Mouse (Mus musculus) MEL (cell line): Measurements from ENCODE around the gene Hipk1. TPM values are rescaled to one million over a fixed set of nuclear protein-coding genes. Genes with fewer than 3 reads are reported as not detected.

Experiments
- DNase-seq: peaks from one replicate; pipeline ENCODE4 v3.0.0; 2011; ENCODE audit warnings: low read depth, low spot score
- H3K27ac ChIP-seq: 2 replicates; pipeline ENCODE4 v1.5.1; 2012; ENCODE audit warnings: low read depth, mild to moderate bottlenecking, control low read depth, low read length, moderate library complexity; ENCODE audit not compliant: control insufficient read depth
- H3K27me3 ChIP-seq, 2 experiments: fragments of 150-350 bp in 1 of 2; sonication (generic) in 1 of 2; 2 replicates each; pipeline ENCODE4 v1.6.1; 2012; ENCODE audit warnings: low read length in 2 of 2, mild to moderate bottlenecking in 2 of 2, improper control_type of control experiment in 1 of 2, moderate library complexity in 1 of 2; ENCODE audit not compliant: insufficient read depth in 2 of 2, control insufficient read depth in 1 of 2
- H3K36me3 ChIP-seq, 2 experiments: 2 replicates each; pipeline ENCODE4 v1.6.1; 2012 to 2014; ENCODE audit warnings: low read length in 2 of 2, improper control_type of control experiment in 1 of 2, inconsistent platforms in 1 of 2, mild to moderate bottlenecking in 1 of 2; ENCODE audit not compliant: insufficient read depth in 2 of 2, control insufficient read depth in 1 of 2
- H3K4me1 ChIP-seq, 2 experiments: fragments of 150-350 bp in 1 of 2; sonication (generic) in 1 of 2; 2 replicates each; pipeline ENCODE4 v1.6.1; 2012; ENCODE audit warnings: low read length in 2 of 2, improper control_type of control experiment in 1 of 2, mild to moderate bottlenecking in 1 of 2; ENCODE audit not compliant: insufficient read depth in 2 of 2, control insufficient read depth in 1 of 2
- H3K4me3 ChIP-seq, 2 experiments: fragments of 150-350 bp in 1 of 2; sonication (generic) in 1 of 2; 2 replicates each; pipeline ENCODE4 v1.5.1; 2012; ENCODE audit warnings: low read depth in 2 of 2, low read length in 2 of 2, mild to moderate bottlenecking in 2 of 2, moderate library complexity in 2 of 2, control low read depth in 1 of 2, improper control_type of control experiment in 1 of 2; ENCODE audit not compliant: control insufficient read depth in 1 of 2, insufficient read depth in 1 of 2
- H3K79me2 ChIP-seq: 2 replicates; pipeline ENCODE4 v1.6.1; 2012; ENCODE audit warnings: mild to moderate bottlenecking, low read length, moderate library complexity; ENCODE audit not compliant: control insufficient read depth, poor library complexity, insufficient read depth
- H3K9ac ChIP-seq: 2 replicates; pipeline ENCODE4 v1.6.1; 2012; ENCODE audit warnings: low read depth, mild to moderate bottlenecking, control low read depth, low read length, moderate library complexity; ENCODE audit not compliant: control insufficient read depth, poor library complexity, severe bottlenecking
- H3K9me3 ChIP-seq: fragments of 150-350 bp; sonication (generic); replicated peaks from 2 replicates; pipeline ENCODE4 v1.6.1; 2012; ENCODE audit warnings: mild to moderate bottlenecking, low read length, improper control_type of control experiment, moderate library complexity; ENCODE audit not compliant: insufficient read depth
- BHLHE40 ChIP-seq: IDR thresholded peaks from 2 replicates; pipeline ENCODE4 v1.6.1; 2012; ENCODE audit warnings: low read depth, mild to moderate bottlenecking, inconsistent platforms, low read length, improper control_type of control experiment, borderline replicate concordance
- CHD2 ChIP-seq: IDR thresholded peaks from 2 replicates; pipeline ENCODE4 v1.6.1; 2011; ENCODE audit warnings: low read length, improper control_type of control experiment
- CTCF ChIP-seq, 3 experiments: IDR thresholded peaks in 2 of 3; conservative IDR thresholded peaks in 1 of 3; 2 replicates each; pipeline ENCODE4 v1.5.1; 2011 to 2012; ENCODE audit warnings: low read length in 3 of 3, low read depth in 2 of 3, mild to moderate bottlenecking in 2 of 3, improper control_type of control experiment in 1 of 3, inconsistent platforms in 1 of 3, mixed read lengths in 1 of 3, moderate library complexity in 1 of 3; ENCODE audit not compliant: control insufficient read depth in 1 of 3, insufficient read depth in 1 of 3, poor library complexity in 1 of 3, severe bottlenecking in 1 of 3
- E2F4 ChIP-seq: IDR thresholded peaks from 2 replicates; pipeline ENCODE4 v1.6.1; 2011; ENCODE audit warnings: low read depth, low read length, improper control_type of control experiment, borderline replicate concordance
- ELF1 ChIP-seq: IDR thresholded peaks from 2 replicates; pipeline ENCODE4 v1.6.1; 2014; ENCODE audit warnings: low read depth, mild to moderate bottlenecking, inconsistent platforms, low read length, improper control_type of control experiment, moderate library complexity
- EP300 ChIP-seq, 2 experiments: IDR thresholded peaks; 2 replicates each; pipeline ENCODE4 v1.6.1; 2011; ENCODE audit warnings: improper control_type of control experiment in 2 of 2, low read length in 2 of 2, low read depth in 1 of 2, mild to moderate bottlenecking in 1 of 2
- ETS1 ChIP-seq: IDR thresholded peaks from 2 replicates; pipeline ENCODE4 v1.6.1; 2012; ENCODE audit warnings: low read depth, mild to moderate bottlenecking, inconsistent platforms, low read length, improper control_type of control experiment, moderate library complexity
- GATA1 ChIP-seq: IDR thresholded peaks from 2 replicates; pipeline ENCODE4 v1.6.1; 2011; ENCODE audit warnings: low read depth, low read length, improper control_type of control experiment
- HCFC1 ChIP-seq: IDR thresholded peaks from 2 replicates; pipeline ENCODE4 v1.6.1; 2012; ENCODE audit warnings: low read depth, mild to moderate bottlenecking, inconsistent platforms, low read length, improper control_type of control experiment, moderate library complexity
- MAFK ChIP-seq: IDR thresholded peaks from 2 replicates; pipeline ENCODE4 v1.6.1; 2011; ENCODE audit warnings: low read depth, mild to moderate bottlenecking, low read length, improper control_type of control experiment, borderline replicate concordance
- MAZ ChIP-seq: IDR thresholded peaks from 2 replicates; pipeline ENCODE4 v1.6.1; 2012; ENCODE audit warnings: low read depth, mild to moderate bottlenecking, inconsistent platforms, low read length, improper control_type of control experiment
- MYC ChIP-seq: IDR thresholded peaks from 2 replicates; pipeline ENCODE4 v1.6.1; 2011; ENCODE audit warnings: low read depth, mild to moderate bottlenecking, low read length, improper control_type of control experiment, moderate library complexity
- NELFE ChIP-seq: IDR thresholded peaks from 2 replicates; pipeline ENCODE4 v1.6.1; 2011; ENCODE audit warnings: low read depth, low read length, improper control_type of control experiment
- NRF1 ChIP-seq: IDR thresholded peaks from 2 replicates; pipeline ENCODE4 v1.6.1; 2014; ENCODE audit warnings: low read depth, mild to moderate bottlenecking, inconsistent platforms, low read length, improper control_type of control experiment, moderate library complexity; ENCODE audit not compliant: poor library complexity, insufficient read depth, severe bottlenecking
- POLR2AphosphoS2 ChIP-seq: IDR thresholded peaks from 2 replicates; pipeline ENCODE4 v1.6.1; 2011; ENCODE audit warnings: low read length, improper control_type of control experiment
- RAD21 ChIP-seq: IDR thresholded peaks from 2 replicates; pipeline ENCODE4 v1.6.1; 2011; ENCODE audit warnings: mild to moderate bottlenecking, low read depth, low read length, improper control_type of control experiment
- SIN3A ChIP-seq: IDR thresholded peaks from 2 replicates; pipeline ENCODE4 v1.6.1; 2012; ENCODE audit warnings: low read length, improper control_type of control experiment, inconsistent platforms
- TAL1 ChIP-seq: IDR thresholded peaks from 2 replicates; pipeline ENCODE4 v1.6.1; 2012; ENCODE audit warnings: mild to moderate bottlenecking, inconsistent platforms, low read length, moderate library complexity, mixed read lengths
- TBP ChIP-seq: IDR thresholded peaks from 2 replicates; pipeline ENCODE4 v1.8.0; 2011; ENCODE audit warnings: low read depth, low read length, improper control_type of control experiment
- USF1 ChIP-seq: IDR thresholded peaks from 2 replicates; pipeline ENCODE4 v1.6.1; 2014; ENCODE audit warnings: low read depth, mild to moderate bottlenecking, inconsistent platforms, low read length, improper control_type of control experiment, moderate library complexity
- polyA plus RNA-seq, 2 experiments: library from polyadenylated mRNA; stranded (reverse) in 1 of 2; unstranded in 1 of 2; fragments of >175 nt in 1 of 2; fragments of >200 nt in 1 of 2; gene quantifications; 2 replicates each; pipeline versions ENCODE4 v1.2.1 to v1.2.4; 2012; ENCODE audit warnings: low replicate concordance in 2 of 2, low read depth in 1 of 2; ENCODE audit not compliant: insufficient read length in 2 of 2, insufficient read depth in 1 of 2, missing spikeins in 1 of 2
- total RNA-seq: library from RNA; depleted of rRNA; stranded (reverse); fragments of 300-350 nt; gene quantifications from 2 replicates; pipeline ENCODE4 v1.2.3, GENCODE M21; 2012

Hipk1 gene
- total and polyA plus RNA-seq, 3 experiments = 16.7 to 28.7 TPM; not detected in 1

- no peak for TF ChIP-seq GATA1
Observed at GRCm38 (mm10) chr3:103737778-103738571, 53.4 kb downstream of the Hipk1 start, which contains the start of gene Olfml3 (continued).

DNA sequence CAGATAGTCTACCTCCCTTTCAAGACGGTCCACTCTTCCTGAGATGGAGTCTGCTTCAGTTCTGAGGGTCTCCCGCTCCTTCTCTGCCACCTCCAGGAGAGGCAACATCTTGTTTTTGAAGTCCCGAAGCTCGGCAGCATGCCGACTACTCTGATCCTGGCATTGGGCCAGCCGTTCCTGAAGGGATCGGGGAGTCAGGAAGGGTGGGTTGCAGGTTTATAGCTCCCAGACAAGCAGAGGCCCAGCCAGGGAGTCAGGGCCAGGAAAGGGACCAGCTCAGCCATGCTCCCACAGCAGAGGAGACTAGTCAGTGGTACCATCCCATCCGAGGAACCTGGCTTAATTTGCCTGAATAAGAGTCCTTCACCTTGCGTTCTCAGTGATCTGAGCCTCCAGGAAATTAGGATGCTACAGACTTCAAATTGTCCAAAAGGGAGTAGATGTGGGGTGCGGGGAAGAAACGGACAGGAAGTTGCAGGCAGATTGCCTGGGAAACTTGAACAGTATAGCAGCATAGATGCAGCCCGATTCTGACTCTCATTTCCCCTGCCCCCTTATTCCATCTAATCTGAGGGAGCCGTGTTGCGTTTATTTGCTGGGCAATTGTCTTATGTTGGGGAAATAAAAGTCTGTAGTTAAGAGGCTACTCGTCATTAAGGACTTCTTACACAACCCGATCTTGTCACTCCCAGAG lies 54.2 kb downstream of the Hipk1 start:
- no peak overlapping the region for H3K27ac ChIP-seq

GRCm38 (mm10) chr3:103735776-103736600 lies 55.4 kb downstream of the Hipk1 start:
- Histone ChIP-seq H3K4me1 (no peaks in the 10 kb centered on the region), H3K27me3 (no peaks in the 10 kb centered on the region; a peak in 1 of 4 replicates), H3K4me3 (no peak overlapping the region), H3K79me2 (no peaks in the 10 kb centered on the region), H3K9me3 (no peaks in the 10 kb centered on the region), H3K36me3 (no peaks in the 10 kb centered on the region), H3K27ac (no peak overlapping the region), H3K9ac (no peak overlapping the region)
- TF ChIP-seq E2F4 = no peak
- no peak for DNase-seq

More for the DNA sequence above, 54.2 kb downstream of the Hipk1 start:
- no peak overlapping the region for H3K4me3 ChIP-seq
- no peaks in the 10 kb centered on the region for H3K79me2 ChIP-seq
- TF ChIP-seq CHD2 (no peak), TAL1 (no peak), POLR2AphosphoS2 (no peak), SIN3A (no peak), NRF1 (no peak), HCFC1 (no peak), RAD21 (no peak), TBP (no peak), ETS1 (no peak), MYC (no peak), MAZ (no peak), CTCF (IDR thresholded peaks at IDR 0.05 in 2 of 3, conservative IDR thresholded peaks at IDR 0.05 in 1 of 3; ENCODE audit: control insufficient read depth in 1 of 3, insufficient read depth in 1 of 3, low read depth in 2 of 3, low read length in 3 of 3, poor library complexity in 1 of 3, severe bottlenecking in 1 of 3) (no peak), USF1 (no peak), BHLHE40 (no peak), ELF1 (no peak), MAFK (no peak), EP300 (IDR thresholded peaks at IDR 0.05; ENCODE audit: low read depth in 1 of 2, low read length in 2 of 2) (no peak), NELFE (no peak)
- no peaks in the 10 kb centered on the region; a peak in 1 of 4 replicates for H3K27me3 ChIP-seq
- DNase-seq = no peak
- no peaks in the 10 kb centered on the region for H3K36me3 ChIP-seq
- H3K9me3 ChIP-seq = no peaks in the 10 kb centered on the region
- H3K9ac ChIP-seq = no peak overlapping the region
- no peaks in the 10 kb centered on the region for H3K4me1 ChIP-seq
